Mouse (Mus musculus): ENCODE results near the gene Hint3.
"Not testable (repeated sequence)": the region's sequence is repeated elsewhere in the genome, so short reads cannot be mapped to it uniquely, and the experiment has no call there.

Gene Hint3

DNA sequence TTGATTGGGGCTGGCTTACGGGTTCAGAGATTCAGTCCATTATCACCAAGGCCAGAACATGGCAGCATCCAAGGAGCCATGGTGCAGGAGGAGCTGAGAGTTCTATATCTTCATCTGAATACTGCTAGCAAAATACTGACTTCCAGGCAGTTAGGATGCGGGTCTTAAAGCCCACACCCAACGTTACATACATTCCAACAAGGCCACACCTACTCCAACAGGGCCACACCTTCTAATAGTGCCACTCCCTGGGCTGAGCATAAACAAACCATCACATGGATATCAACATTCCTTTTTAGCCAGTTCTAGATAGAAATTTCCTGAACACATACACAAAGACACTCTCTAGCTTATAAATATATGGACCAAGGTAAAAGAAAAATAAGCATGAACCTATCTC is at the start of gene Hint3:
Gene Hint3 (minus strand): TSS at position 120 of the 400 bp plus-strand sequence.
- no peak for DNase-seq

DNA sequence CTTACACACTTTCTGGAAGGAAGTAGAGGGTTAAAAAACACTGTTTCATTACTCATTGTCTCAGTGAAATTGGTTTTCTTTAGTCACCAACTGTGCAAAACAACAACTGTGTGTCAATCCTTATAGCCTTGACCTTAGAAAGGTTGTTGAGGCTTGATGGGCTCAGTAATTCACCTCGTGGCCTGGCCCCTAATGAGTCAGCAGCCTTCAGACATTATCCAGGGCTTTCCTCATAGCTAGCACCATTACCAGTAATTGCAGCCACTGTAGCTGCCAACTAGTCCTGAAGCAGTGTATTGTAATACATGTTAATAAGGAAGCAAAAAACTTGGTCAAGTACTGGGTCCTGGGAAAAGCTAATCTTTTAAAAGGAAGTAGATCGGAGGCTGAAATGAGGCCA is 48.6 kb upstream of the Hint3 start:
- DNase-seq = no peak

DNA sequence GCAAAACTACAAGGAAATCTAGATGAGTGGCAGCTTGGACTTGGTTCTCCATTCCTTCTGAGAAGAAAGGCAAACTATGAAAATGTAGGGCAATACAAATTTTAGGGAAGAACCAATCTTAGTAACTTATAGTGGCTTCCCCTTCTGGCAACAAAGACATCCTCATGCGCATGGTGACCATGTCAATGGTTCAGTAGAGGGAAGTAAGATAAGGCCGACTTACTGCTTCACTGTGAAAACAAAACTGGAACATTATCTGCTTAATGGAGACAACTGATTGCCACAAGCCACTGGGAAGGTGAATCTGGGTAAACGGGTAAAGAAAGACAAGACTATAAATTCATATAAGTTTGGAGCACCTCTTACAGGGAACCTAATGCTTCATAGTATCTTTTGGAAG is 45.4 kb upstream of the Hint3 start:
- no peak for DNase-seq

DNA sequence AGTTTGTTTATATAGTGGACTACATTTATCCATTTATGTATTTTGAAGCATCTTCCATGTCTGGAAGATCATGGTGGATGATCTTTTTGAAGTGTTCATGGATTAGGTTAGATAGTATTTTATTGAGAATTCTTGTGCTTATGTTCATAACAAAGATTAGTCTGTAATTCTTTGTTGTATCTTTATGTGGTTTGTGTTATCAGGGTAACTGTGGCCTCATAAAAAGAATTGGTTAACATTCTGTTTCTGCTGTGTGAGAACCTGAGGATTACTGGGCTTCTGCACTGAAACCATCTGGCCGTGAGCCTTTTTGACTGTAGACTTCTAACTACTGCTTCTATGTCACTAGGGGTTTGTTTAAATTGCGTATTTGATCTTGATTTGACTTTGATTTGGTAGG is 37.1 kb upstream of the Hint3 start:
- DNase-seq = no peak

DNA sequence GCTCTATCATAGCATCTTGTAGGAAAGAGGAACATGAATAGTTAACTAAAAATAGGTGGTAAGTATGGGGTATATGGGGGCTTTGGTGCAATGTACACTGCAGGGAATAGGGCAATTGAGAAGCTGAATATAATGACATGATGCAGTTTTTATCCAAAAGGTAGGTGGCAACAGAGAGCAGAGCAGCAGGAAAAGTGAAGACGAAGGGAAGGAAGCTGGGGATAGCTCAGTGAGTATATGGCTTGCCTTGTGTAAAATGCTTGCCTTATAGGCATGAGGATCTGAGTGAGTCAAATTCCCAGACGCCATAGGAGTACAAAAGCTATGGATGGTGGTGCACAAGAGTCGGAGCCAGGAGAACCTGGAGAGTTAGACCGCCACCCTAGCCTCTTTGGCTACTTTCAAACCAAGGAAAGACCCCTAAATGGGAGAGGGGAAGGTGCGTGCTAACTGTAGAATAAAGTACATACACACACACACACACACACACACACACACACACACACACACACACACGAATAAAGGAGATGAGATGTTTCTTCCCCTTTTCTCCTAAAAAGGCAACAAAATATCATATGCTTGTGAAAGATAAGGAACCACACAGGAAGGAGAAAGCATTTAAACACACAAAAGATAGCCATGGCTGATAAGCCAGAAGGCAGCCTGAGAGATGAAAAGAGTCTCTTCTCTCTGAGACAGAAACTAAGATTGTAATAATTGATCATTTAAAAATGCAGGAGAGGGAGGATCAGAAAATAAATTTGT is 31.3 kb upstream of the Hint3 start:
- peak; percentile 5 for DNase-seq

DNA sequence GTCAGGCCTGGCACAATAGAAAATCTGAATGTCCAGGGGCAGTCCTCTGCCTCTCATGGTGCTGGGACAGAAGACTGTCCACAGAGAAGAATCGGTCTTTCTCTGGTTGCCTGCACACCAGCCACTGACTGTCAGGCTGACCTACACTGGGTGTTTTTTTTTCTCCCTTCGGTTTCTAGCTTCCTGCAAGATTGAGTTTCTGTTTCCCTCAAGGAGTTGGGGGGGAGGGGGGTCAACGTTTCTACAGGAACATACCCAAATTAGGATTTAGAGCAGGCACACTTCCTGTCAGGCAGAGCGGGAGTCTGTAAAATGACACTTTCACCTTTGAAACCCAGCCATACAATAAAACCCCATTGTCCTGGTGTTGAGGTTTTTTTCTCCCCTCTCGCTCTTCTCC is 26.2 kb upstream of the Hint3 start:
- DNase-seq = no peak

DNA sequence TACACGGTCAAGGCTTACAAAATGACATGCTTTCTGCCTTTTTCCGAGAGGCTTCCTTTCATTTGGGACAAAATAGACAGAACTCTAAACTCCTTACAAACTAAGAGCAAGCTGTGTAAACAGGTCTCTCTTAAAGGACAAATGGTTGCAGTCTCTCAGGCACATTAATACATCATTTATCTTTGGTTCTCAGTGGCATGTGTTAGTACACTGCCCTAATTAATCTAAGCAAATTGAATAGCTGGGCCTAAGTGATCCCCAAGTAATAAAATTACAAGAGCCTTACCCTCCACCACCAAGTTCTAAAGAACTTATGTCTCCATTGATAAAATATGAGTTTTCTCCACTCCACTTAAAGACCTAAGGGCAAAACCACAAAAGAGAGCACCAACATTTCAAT is 18.2 kb upstream of the Hint3 start:
- no peak for DNase-seq

DNA sequence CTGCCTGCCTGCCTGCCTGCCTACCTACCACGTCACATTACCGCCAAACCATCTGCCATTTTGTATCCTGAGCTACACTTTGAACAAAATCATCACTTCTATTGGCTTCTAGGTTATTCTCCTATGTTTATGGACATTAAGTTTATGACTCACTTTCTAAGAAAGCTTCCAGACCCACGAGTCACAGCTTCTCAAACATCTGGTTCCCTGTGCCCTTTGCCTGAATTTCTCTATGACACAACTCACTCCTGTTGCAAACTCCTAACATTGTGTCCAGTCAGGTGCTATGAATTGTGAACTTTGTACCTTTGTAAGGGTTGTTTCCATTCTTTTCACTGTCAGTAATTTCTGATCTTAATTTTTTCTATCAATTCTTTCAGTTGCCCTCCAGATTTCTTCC is 8.8 kb upstream of the Hint3 start:
- no peak for DNase-seq

DNA sequence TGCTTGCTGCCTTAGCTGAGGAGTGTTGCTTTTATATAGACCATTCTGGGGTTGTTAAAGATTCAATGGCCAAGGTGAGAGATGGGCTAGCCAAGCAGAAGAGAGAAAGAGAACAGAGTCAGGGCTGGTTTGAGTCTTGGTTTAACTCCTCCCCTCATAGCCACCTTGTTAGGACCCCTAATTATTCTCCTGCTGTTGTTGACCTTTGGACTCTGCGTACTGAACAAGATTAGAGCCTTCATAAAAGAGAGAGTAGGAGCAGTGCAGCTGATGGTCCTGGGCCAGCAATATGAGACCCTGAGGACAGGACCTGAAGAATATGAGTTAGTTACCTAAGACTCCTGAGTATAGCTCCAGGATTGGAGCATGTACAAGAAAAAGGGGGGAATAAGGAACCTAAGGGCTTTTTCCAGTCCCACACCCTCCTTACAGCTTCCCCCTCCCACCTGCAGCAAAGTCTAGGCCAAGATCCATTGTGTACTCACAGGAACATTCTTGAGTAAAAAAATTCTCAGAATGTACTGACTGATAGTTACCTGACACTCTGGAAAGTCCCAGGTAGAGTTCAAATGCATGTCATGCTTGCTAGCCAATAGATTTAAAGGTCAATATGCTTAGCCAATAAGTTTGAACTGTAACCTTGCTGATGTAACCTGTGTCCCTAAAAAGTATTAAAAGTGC is 7.2 kb upstream of the Hint3 start:
- not testable (repeated sequence) for DNase-seq

DNA sequence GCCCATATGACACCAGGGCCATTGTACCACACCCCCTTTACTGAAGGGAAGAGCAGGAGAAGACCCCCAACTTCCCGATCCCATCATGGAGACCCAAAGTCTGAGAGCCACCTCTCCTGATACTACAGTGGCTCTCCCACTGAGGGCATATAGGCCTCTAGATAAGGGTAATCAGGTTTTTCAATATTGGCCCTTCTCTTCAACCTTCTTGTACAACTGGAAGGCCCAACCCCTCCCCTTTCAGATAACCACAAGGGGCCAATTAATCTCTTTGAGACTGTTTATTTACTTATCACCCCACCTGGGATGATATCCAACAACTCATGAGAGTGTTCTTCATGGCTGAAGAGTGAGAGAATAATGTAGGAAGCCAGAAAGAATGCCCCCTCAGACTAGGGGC is 3.3 kb upstream of the Hint3 start:
- no peak for DNase-seq

DNA sequence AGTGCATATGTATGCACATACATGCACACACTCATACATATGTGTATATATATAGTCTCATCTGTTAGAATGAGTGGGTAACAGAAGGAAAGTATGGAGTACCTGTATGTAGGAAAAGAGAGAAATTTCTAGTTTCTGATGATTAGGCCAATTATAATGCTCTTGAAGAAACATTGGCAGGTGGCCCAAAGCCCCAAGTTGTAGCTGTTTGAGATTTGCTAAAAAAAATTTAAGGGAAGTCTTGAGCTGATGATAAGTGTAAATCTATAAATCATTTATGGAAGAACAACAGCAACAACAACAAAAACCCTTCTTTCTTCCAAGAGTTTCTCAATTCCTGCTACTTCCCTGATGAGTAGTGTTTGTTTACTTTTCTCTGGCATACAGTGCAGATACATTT is 545 bp upstream of the Hint3 start:
- DNase-seq = no peak

DNA sequence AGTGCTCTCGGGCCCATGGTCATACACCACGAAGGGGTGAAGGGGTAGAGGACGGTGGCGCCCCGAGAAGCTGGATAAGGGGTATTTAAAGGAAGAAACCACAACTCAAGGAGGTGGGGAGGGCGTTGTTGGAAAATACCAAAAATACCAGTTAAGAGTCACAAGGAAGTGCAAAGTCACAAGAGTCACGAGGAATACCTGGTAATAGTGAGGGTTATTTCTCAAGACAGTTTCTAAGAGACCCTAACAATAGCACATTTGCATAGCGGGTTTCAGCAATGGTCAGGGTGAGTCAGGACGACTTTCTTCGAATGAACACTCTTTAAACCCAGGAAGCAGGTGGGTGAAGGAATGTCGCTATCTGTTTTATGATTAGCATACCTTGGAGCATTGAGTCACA is 988 bp downstream of the Hint3 start:
- DNase-seq = not testable (repeated sequence)

DNA sequence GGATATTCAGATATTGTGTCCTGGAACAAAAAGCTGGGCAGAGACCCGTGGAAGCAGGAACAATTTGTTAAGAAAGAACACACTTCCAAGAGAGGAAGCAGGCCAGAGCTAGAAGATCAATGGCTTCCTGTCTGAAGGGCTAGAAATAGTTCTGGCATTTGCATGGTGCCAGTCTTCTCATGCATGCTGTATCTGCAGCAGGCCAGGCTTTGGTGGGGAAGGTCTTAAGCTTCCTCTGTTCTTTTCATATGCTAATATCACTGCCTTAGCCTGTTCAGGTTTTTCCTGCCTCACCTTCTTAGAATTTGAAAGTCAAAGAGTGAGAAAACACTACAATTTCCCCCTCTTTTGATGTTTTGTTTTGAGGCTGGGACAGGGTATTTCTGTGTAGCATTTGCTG is 1.9 kb downstream of the Hint3 start:
- DNase-seq = no peak

DNA sequence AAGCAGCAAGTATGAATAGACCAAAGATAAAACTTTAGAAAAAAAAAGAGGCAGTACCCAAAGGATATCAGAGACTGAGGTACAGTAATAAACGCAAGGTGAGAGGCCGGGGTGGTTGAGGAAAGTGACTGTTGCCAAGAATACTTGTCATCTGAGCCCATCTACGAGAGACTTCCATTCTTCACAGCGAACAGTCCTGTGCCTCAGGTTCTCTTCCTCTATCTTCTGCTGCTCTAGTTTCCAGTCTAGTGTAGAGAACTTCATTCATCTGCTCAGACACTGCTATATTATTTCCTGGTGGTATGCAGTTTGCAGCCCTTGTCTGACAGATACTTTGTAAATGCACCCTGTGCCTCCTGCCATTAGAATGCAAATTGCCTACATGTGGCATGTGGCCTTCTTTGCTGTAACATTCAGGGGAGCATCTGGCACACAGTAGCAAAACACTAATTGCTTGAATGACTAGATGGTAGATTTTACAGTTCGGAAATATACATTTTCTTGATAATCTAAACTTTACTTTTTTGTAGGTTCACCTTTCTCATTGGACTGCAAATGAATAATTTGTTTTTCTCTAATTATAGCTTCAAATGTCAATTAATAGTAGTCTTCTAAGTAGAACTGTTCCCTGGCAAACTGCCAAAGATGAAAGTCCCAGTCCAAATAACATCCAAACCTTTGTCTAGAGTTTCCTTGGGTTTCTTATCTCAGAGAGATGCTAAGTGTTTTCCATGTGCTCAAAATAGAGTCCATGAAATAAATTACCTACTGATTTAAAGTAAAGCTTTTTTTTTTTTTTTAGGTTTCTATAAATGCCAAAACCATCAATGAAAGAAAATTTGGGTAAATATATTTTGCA is 5.0 kb downstream of the Hint3 start:
- DNase-seq = no peak

DNA sequence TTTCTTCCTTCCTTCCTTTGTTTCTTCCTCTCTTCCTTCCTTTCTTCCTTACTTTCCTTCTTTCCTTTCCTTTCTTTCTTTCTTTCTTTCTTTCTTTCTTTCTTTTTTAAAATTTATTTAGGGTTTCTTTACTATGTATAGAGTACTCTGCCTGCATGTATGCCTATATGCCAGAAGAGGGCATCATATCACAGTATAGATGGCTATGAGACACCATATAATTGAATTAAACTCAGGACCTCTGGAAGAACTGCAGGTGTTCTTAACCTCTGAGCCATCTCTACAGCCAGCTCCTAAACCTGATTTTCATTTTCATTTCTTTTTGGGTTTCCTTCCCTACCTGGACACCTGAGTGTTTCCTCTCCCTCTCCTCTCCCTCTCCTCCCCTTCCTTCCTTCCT is 6.5 kb downstream of the Hint3 start:
- DNase-seq = no peak

DNA sequence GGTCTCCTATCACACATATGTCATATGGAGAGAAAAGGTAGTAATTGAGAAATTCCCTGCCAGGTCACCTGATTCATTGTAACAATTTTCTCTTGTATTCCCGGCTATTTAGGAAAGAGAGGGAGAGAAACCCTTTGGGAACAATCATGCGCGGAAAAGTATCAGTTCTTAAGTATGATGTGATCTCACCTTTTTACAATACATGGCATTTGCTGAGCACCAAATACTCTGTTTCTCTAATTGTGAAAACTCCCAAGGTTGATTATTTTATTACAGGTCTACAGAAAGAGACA is 10.6 kb downstream of the Hint3 start:
- DNase-seq = no peak

DNA sequence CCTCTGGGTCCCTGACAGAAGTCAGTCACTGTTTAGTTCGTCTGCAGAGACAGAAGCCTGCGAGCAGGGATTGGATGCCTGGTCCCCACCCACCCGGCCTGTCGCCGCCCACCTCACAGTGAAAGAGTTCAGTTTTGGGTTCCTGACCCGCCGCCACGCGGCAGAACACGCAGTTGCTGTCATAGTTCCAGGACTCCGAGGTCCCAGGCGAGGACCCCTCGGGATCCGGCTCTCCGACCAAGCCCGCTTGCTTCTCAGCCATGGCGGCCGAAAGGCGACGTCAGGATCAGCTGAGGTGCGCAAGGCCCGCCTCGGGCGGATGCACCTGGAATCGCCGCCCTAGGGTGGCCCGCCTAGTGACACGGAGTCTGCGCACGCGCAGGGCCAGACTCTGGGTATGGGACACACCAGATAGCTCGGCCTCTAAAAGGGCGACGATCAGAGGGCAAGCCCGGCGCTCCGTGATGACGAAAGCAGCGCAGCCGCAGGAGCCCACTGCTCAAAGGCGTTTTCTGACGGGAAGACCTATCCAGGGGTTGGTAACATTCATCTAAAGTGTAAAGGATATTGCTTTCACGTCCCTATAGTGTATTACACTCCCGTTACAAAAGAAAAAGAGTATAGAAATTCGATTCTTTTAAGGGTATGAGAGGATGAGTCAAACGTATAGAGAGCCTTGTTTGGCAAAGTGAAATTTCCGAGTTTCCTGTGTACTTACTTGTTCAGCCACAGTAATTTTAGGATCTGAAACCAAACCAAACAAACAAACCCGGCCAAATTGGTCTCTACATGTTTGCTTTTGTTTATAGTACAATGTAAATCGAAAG is 11.1 kb downstream of the Hint3 start:
- peak; percentile 99 for DNase-seq

DNA sequence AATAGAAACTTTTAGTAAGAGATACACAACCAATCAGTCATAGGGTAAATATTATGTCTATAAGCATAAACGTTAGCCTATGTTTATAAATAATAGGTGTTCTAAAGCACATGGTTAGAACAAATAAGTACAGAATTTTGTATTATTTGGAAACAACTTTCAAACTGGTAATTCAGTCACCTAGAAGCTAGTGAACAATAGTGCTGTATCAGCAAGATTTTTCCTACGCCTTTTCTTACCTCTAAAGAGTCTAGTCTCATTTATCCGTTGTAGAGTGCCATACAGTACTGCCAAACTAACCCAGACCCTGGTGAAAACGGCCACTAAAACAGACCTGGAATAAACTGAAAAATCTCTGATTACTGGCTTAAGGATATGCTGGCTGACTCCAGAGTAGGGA is 16.4 kb downstream of the Hint3 start:
- DNase-seq = no peak

DNA sequence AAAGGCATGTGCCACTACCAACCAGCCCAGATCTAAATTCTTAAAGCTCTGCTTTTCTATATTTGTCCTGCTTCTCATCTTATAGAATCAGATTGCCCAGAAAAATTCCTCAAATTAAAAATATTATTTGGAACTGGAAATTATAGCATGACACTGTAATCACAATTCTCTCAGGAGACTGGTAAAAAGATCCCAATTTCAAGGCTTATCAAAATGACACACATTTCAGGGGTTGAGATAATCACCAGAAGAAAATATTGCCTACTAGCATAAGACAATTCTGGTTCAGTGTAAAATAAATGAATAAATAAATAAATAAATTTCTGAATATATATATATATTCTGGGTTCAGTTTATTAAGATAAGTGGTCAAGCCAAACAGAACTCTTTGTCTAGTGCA is 19.8 kb downstream of the Hint3 start:
- DNase-seq = no peak

DNA sequence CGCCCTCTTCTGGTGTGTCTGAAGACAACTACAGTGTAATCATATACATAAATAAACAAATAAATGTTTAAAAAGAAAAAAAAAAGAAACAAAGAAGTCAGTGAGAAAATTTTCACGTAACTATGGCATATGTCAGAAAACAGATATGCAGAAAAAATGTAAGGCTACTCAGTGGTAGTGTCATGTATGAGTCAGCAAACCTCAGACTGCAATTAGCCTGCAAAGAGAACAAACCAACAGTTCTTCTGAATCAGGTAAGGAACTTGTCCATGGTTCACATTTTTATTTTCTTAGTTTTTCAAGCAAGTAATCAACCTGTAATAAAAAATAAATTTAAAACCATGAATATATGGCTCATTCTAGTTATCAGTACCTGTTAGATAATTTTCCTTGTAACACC is 21.3 kb downstream of the Hint3 start:
- no peak for DNase-seq

DNA sequence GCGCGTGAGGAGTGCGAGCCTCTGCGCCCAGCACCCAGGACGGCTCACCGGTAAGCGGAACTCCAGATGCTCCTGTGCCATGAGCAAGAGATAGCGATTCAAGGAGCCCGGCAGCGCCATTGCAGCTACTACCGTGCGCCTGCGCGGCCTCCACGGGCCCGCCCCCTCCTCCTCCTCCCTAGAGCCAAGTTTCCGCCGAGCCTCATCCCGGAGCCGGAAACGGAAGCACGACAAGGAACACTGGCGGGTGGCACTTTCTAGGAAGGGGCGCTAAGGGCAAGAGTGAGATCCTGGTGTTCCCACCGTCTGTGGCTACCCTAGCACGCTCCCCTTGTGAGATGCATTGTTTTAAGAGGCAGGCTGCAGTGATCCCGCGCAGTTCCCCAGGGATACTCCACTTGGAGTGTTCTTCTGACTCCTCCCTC is 28.9 kb downstream of the Hint3 start, which contains the start of gene Trmt11:
Gene Trmt11 (minus strand): TSS at position 208 of the 425 bp plus-strand sequence.
- peak; percentile 86 for DNase-seq

DNA sequence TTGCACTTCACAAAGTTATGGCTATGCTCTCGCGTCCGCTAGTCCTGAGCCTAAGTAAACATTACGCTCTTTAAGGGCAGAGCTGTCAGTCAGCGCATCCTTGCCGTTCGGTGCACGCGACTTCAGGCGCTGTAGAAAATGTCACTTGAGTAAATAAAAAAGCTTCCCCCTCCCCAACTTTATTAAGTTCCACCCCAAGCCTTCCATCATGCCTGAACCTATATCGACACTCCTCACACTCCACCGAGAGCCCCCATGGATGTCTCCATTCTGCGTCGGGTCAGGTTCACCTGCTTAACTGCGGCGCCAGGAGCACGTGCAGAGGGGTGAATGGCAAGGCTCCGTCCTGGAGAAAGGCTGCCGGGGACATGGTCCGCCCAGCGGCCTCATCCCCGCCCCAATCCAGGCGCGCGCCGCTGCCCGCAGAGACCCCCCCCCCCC is 29.3 kb downstream of the Hint3 start:
- DNase-seq = no peak

DNA sequence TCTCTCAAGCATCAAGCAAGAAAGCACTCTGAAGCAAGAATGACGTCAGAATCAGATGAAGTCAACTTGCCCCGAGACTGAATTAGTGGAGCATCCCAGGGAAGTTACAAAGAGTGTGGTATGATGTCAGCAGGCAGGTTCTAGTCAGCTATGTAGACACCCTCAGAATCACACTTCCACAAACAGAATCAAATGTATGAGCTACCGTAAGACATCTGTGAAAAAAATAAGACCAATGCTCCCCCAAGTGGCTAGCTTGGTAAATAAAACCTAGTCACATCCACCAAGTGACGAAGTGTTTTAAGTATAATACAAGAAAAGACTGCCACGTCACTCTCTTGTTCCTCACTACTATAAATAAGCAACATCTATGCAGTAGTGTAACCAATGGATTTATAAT is 42.4 kb downstream of the Hint3 start:
- no peak for DNase-seq
